Mouse (Mus musculus) hindbrain, embryonic 16.5 days (tissue): ENCODE measurements at regions not wholly inside any gene's neighbourhood (a gene's known extent, or its start where the extent isn't known, plus 50 kb on each side); places are given as distances from the start of the nearest gene placed in this dataset.

Experiments used
- ATAC-seq: fragments of 200-750 bp; cut with Nextera tagmentation; 2 replicates; pipeline ENCODE4 v1.8.0; 2017; ENCODE audit warnings: moderate TSS enrichment, moderate library complexity
- H3K27ac ChIP-seq: fragments of 300-500 bp; sonication (generic); 2 replicates; pipeline ENCODE4 v1.5.1; 2014; ENCODE audit warnings: low read depth, mild to moderate bottlenecking, control low read depth, low read length, moderate library complexity
- H3K27me3 ChIP-seq: fragments of 300-500 bp; sonication (generic); replicated peaks from 2 replicates; pipeline ENCODE4 v1.6.1; 2014; ENCODE audit warnings: low read length; ENCODE audit not compliant: control insufficient read depth, insufficient read depth
- H3K36me3 ChIP-seq: fragments of 300-500 bp; sonication (generic); 2 replicates; pipeline ENCODE4 v1.6.1; 2014; ENCODE audit warnings: mild to moderate bottlenecking, low read length, moderate library complexity, mixed read lengths; ENCODE audit not compliant: control insufficient read depth, insufficient read depth
- H3K4me1 ChIP-seq: fragments of 300-500 bp; sonication (generic); 2 replicates; pipeline ENCODE4 v1.6.1; 2014; ENCODE audit warnings: low read depth, low read length; ENCODE audit not compliant: control insufficient read depth, insufficient read depth
- H3K4me2 ChIP-seq: fragments of 300-500 bp; sonication (generic); 2 replicates; pipeline ENCODE4 v1.6.1; 2014; ENCODE audit warnings: mild to moderate bottlenecking, low read length, control low read depth, moderate library complexity
- H3K4me3 ChIP-seq: fragments of 300-500 bp; sonication (generic); 2 replicates; pipeline ENCODE4 v1.5.1; 2014; ENCODE audit warnings: mild to moderate bottlenecking, low read length, control low read depth, moderate library complexity
- H3K9ac ChIP-seq: fragments of 300-500 bp; sonication (generic); 2 replicates; pipeline ENCODE4 v1.6.1; 2014; ENCODE audit warnings: low read depth, mild to moderate bottlenecking, control low read depth, low read length, moderate library complexity
- H3K9me3 ChIP-seq: fragments of 300-500 bp; sonication (generic); 2 replicates; pipeline ENCODE4 v1.6.1; 2014; ENCODE audit warnings: mild to moderate bottlenecking, low read length, moderate library complexity; ENCODE audit not compliant: control insufficient read depth
- WGBS: fragments of 180-500 bp; shearing (Covaris S2); extraction: QIAGEN DNeasy Blood & Tissue Kit; methylation state at CpG from one replicate; pipeline ENCODE4 v1.1.7; 2014; 5-methylcytosine and 5-hydroxymethylcytosine counted together

DNA sequence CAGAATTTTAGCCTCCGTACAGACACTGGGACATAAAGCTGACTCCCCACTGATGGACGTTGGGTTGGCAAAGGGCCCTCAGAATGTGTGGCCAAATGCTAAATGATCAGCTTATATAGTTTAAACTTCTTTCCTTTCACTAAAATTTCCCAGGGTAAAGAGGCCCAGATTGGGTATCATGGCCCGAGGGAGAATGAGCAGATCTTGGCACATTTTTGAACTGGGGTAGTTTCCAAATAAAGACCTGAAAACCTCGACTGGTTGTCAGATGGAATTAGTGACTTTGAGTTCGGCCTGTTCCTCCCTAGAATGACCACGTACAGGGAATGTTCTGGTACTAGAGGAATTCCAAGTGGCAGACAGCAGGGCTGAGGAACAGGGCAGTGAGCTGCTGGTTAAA is 127.9 kb upstream of the Adra1d start:
- H3K4me2 ChIP-seq, result no peak overlapping the region
- WGBS, result 75% methylated on average over 6 of the region's 6 CpGs
- no peak overlapping the region for H3K27ac ChIP-seq
- no peaks in the 10 kb centered on the region for H3K27me3 ChIP-seq
- no peaks in the 10 kb centered on the region for H3K36me3 ChIP-seq
- no peaks in the 10 kb centered on the region for H3K9me3 ChIP-seq
- no peak overlapping the region for H3K4me3 ChIP-seq
- H3K4me1 ChIP-seq, result no peaks in the 10 kb centered on the region
- ATAC-seq, result no peak
- H3K9ac ChIP-seq, result no peak overlapping the region

DNA sequence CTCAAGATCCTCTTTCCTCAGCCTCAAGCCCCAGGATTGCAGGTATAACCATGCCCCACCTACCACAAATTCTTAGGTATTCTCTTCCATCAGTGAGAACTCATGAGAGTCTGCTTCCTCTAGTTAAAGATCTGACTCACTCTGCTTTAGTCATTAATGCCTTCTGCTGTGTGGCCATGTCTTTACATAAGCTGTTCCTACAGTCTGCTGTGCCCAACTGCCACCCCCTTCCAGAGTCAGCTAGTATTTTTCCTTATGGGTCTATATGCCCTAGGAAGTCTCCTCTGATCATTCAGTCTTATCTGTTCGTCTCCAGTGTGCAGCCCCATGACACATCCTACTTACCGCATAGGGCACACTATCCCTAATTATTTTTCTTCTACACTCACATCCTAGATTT is 126.2 kb upstream of the Adra1d start:
- WGBS, result 86% methylated on average over 2 of the region's 2 CpGs
- Histone ChIP-seq H3K4me1 (no peaks in the 10 kb centered on the region), H3K9ac (no peak overlapping the region), H3K27me3 (no peaks in the 10 kb centered on the region), H3K36me3 (no peaks in the 10 kb centered on the region), H3K27ac (no peak overlapping the region), H3K9me3 (no peaks in the 10 kb centered on the region), H3K4me3 (no peak overlapping the region), H3K4me2 (no peak overlapping the region)
- no peak for ATAC-seq

DNA sequence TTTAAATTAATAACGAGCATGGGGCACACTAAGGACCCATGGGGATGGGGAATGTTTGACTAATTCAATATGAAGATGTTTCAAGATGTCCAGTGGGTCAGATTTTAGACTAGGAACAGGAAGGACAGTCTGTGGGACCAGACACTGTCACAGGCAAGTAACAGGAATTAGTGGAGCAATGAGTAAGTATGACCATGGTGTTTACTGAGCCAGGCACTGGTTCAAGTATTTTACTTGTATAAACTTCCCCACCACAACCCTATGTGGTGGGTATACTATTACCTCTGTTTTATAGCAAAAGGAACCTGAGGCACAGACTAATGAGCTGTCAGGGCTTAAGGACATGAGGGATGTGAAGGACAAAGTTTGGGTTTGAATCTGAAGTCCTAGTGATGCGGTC is 125.4 kb upstream of the Adra1d start:
- no peak for ATAC-seq
- Histone ChIP-seq H3K36me3 (no peaks in the 10 kb centered on the region), H3K27me3 (no peaks in the 10 kb centered on the region), H3K9me3 (no peaks in the 10 kb centered on the region), H3K4me2 (no peak overlapping the region), H3K4me1 (no peaks in the 10 kb centered on the region), H3K4me3 (no peak overlapping the region), H3K9ac (no peak overlapping the region), H3K27ac (no peak overlapping the region)
- 86% methylated on average over 2 of the region's 2 CpGs for WGBS

DNA sequence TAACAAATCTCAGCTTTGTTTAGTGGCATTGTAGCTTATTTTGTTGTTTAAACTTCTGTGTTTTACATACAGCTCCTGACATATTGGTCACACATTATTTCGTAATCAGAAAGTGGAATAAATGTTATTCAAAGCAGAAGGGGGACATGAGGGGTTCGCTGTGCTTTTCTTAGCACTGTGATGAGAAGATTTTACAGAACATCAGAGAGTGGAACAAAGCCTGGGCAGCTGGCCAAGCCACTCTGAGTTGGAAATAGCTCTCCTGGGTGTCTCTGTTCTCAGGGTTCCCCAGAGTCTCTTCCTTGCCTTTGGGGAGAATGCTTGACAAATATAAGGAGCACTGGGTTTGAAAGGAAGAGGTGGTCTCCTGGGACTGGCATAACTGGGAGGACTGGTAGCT is 124.7 kb upstream of the Adra1d start:
- Histone ChIP-seq H3K9me3 (no peaks in the 10 kb centered on the region), H3K4me2 (no peak overlapping the region), H3K36me3 (no peaks in the 10 kb centered on the region), H3K9ac (no peak overlapping the region), H3K27me3 (no peaks in the 10 kb centered on the region), H3K4me1 (no peaks in the 10 kb centered on the region), H3K4me3 (no peak overlapping the region), H3K27ac (no peak overlapping the region)
- no peak for ATAC-seq
- 71% methylated on average over 2 of the region's 2 CpGs for WGBS

DNA sequence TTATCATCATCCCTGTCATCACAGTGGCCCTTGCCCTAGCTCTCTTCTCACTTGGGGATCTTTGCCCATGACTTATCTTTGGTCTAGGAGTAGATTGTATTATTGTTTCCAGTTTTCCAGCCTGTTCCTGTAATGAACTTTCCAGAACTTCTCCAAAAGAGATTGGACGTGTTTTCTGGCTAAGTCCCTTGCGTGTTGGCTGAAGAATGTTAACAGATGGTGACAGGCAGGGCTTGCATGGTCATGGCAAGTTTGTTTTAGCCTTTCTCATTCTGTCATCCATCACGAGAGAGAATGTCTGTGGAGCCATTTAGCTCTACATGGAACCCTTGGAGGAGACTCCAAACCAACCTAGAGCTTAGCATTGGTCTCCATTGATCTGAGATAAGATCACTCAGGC is 123.2 kb upstream of the Adra1d start:
- Histone ChIP-seq H3K27ac (no peak overlapping the region), H3K4me3 (no peak overlapping the region), H3K9ac (no peak overlapping the region), H3K36me3 (no peaks in the 10 kb centered on the region), H3K4me1 (no peaks in the 10 kb centered on the region), H3K9me3 (no peaks in the 10 kb centered on the region), H3K27me3 (no peaks in the 10 kb centered on the region), H3K4me2 (no peak overlapping the region)
- 79% methylated on average over 3 of the region's 3 CpGs for WGBS
- no peak for ATAC-seq

DNA sequence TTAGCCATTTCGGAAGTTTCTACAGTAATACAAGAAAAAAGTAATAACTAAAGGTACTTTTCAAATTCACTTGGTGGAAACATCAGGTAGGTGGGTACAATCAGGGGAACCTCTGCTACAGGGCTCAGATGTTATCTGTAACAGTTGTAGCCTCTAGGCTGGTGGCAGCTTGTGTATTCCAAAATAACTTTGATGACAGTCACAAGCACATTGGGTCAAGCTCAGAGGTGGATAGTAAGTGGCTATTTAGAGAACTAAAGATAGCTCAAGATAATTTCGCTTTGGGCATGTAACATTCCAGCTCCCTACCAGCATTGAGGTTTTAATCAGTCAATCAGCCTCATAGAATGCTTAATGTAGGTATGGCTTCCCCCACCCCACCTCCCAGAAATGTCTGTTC is 121.7 kb upstream of the Adra1d start:
- ATAC-seq, result no peak
- no peaks in the 10 kb centered on the region for H3K36me3 ChIP-seq
- H3K9me3 ChIP-seq, result no peaks in the 10 kb centered on the region
- H3K4me1 ChIP-seq, result no peaks in the 10 kb centered on the region
- no peak overlapping the region for H3K4me3 ChIP-seq
- H3K4me2 ChIP-seq, result no peak overlapping the region
- no peaks in the 10 kb centered on the region for H3K27me3 ChIP-seq
- WGBS, result 91% methylated on average over 2 of the region's 2 CpGs
- H3K27ac ChIP-seq, result no peak overlapping the region
- H3K9ac ChIP-seq, result no peak overlapping the region

DNA sequence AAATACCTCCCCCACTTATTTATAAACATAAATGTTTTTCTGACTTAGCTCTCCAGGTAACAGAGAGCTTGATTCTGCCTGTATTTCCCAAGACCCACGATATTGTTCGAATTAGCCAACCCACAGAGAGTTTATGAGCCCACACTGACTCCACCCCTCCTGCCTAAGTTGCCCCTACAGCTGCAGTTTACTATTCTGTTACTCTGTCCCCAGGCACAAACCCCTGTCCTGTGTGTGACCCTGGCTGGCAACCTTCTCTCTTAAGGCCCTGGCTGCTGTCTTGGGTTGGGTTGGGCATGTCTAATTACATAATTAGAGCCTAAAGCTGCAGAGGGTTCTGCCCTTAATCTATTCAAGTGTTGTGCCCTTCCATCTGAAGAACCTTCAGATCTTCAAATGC is 116.4 kb upstream of the Adra1d start:
- WGBS, result 84% methylated on average over 2 of the region's 2 CpGs
- no peak overlapping the region for H3K4me3 ChIP-seq

DNA sequence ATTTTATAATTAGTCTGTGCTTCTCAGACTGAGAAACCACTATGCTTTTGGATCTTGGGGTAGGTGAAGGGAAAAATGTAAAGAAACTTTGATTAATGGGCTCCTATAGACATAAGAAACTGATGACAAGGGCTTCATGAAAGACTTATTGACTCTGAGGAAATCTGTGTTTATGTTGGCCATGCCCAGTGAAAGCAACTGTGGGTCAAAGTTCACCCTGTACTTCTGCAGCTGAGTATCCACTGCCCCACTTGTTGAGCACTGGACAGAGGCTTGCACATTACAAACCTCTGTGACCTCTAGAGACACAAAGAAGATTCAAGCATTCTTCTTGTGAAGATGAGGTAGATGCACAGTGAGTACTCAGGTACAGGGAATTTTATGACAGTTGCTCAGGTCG is 114.7 kb upstream of the Adra1d start:
- no peak for ATAC-seq
- H3K4me1 ChIP-seq, result no peaks in the 10 kb centered on the region
- H3K4me2 ChIP-seq, result no peak overlapping the region
- H3K36me3 ChIP-seq, result no peaks in the 10 kb centered on the region
- no peaks in the 10 kb centered on the region for H3K9me3 ChIP-seq
- H3K4me3 ChIP-seq, result no peak overlapping the region
- H3K27me3 ChIP-seq, result no peaks in the 10 kb centered on the region
- H3K9ac ChIP-seq, result no peak overlapping the region
- WGBS, result 91% methylated on average over 1 of the region's 1 CpGs
- no peak overlapping the region for H3K27ac ChIP-seq

More for the DNA sequence above, 116.4 kb upstream of the Adra1d start:
- no peaks in the 10 kb centered on the region for H3K27me3 ChIP-seq
- no peaks in the 10 kb centered on the region for H3K4me1 ChIP-seq
- no peak overlapping the region for H3K4me2 ChIP-seq
- no peak overlapping the region for H3K27ac ChIP-seq
- no peaks in the 10 kb centered on the region for H3K9me3 ChIP-seq
- ATAC-seq, result no peak
- no peak overlapping the region for H3K9ac ChIP-seq
- no peaks in the 10 kb centered on the region for H3K36me3 ChIP-seq

DNA sequence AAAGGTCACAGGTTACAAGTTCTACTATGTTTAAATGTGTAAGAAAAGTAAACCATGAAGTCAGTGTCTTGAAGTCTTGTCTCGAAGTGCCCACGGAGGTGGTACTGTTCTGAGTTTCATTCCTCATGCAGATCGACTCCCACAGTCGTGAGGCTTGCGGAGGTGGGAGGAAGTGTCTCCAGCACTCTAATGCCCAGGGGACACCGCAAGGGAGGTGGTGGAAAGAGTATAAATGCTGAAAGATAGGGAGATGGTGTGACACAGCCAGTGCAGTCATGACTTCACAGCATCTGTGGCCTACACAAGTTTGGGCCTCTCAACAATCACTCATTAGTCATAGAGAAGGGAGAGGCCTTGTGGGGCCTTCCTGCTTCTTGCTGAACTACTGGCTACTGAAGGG is 112.8 kb upstream of the Adra1d start:
- Histone ChIP-seq H3K36me3 (no peaks in the 10 kb centered on the region), H3K9me3 (no peaks in the 10 kb centered on the region), H3K4me1 (no peaks in the 10 kb centered on the region), H3K27me3 (no peaks in the 10 kb centered on the region), H3K9ac (no peak overlapping the region), H3K27ac (no peak overlapping the region), H3K4me3 (no peak overlapping the region), H3K4me2 (no peak overlapping the region)
- 90% methylated on average over 6 of the region's 6 CpGs for WGBS
- ATAC-seq, result no peak

DNA sequence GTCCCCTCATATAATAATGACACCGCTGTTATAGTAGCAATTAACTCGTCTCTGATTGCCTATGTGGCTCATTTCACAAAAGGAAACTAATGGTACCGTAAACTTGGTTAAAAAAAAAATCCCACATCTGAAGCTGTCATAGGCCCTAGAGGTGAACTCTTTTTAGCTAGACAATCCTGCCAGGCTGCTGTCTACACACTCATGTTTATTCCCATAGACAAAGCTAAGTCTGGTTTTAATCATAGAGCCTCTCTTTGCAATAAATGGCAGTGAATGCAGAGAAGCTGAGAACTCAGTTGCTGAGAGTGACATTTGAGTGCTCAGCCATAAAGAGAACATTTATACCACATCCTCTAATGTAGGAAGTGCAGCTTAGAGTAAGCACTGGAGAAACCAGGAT is 111.3 kb upstream of the Adra1d start:
- 80% methylated on average over 3 of the region's 3 CpGs for WGBS
- Histone ChIP-seq H3K4me2 (no peak overlapping the region), H3K4me3 (no peak overlapping the region), H3K27me3 (no peaks in the 10 kb centered on the region), H3K9ac (no peak overlapping the region), H3K9me3 (no peaks in the 10 kb centered on the region), H3K4me1 (no peaks in the 10 kb centered on the region), H3K36me3 (no peaks in the 10 kb centered on the region), H3K27ac (no peak overlapping the region)
- no peak for ATAC-seq
